Mouse (Mus musculus): Measurements from ENCODE around the gene Hpca.

The Hpca gene

DNA sequence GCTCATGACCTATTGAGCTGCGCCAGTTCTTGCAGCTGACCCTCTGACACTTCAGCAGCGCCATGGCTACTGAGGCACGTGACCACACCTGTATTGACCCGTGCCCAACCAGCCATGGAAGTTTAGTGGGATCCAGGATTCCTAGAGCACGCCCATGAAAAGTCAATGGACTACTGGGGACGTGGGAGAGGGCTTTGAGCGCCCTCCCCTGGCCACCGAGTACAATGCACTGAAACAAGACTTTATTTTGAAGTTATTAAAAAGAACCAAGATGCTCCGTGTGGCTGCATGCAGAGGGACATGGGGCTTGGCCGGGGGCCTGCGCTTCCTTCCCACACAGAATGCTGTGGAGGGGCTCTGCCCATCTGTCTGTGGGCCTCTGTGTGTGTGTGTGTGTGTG, 10.5 kb downstream of the Hpca start:
- DNase-seq (ENCODE audit: extremely low read depth, low read depth): no peak

DNA sequence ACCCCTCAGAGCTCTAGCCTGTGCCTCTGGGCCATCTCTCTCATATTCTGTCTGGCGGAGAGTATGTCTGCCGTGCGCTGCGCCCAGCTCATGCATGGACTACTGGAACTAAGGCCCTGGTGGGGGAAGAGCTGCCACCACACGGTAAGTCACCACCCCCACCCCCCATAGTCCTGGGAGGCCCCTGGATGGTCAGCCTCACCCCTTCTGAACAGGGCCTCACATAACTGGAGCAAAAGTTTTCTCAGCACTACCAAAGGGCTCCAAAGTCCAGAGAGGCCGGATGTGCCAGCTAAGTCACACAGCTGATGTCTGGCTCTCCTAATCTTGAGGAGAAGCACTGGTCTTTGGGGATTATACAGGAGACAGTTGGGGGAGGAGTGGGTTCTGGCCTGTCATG, 11.0 kb downstream of the Hpca start:
- no peak for DNase-seq (ENCODE audit: extremely low read depth, low read depth)

GRCm38 (mm10) chr4:129108624-129109023, 13.2 kb downstream of the Hpca start:
- DNase-seq (ENCODE audit: extremely low read depth, low read depth): no peak

DNA sequence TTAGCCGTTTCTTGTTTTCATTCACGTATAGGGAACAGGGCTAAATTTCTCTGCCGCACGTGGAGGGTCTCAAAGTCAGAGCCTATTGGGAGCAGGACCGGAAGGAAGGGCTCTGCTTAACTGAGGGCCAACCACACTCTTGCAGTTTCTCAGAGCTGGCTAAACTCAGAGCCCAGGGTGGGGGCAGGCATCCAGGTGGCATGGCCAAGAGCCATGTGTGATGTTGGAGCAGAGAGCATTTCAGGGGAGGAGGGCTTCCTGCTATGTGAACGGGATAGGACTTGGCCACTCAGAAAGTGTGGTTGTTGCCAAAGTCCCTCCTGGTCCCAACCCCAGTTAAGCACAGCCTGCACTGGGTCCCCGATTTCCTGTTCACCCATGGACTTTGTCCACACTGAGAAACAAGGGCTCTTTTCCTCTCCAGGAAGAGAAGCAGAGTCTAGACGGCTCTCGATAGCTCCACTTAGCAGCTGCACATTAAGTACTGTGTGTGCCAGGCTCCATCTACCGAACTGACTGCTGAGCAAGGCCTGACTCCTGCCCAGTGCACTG, 14.4 kb downstream of the Hpca start:
- DNase-seq (ENCODE audit: extremely low read depth, low read depth): no peak

DNA sequence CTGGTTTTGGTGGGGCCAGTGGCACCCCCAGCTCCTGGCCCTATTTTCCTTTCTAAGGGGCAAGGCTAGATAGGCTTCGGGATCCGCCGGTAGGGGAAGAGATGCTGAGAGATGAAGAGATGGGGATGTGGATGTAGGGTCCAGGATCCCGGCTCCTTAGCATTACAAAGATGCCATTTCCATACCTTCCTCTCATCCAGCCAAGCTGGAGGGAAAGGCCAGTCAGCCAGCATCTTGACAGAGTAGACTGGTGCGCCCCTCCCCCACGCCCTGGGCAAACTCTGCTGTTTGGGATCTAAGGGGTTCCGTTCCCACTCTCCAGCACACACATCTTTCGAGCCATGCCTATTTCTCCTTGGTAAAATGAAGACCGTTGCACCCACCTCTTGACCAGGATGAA, 15.8 kb downstream of the Hpca start:
- DNase-seq (ENCODE audit: extremely low read depth, low read depth): no peak

- DNase-seq (ENCODE audit: extremely low read depth, low read depth): no peak
Measured at GRCm38 (mm10) chr4:129105356-129105755, 16.5 kb downstream of the Hpca start, which contains the start of gene Tmem54. TSS of gene Tmem54 (plus strand) at chr4:129105548.

DNA sequence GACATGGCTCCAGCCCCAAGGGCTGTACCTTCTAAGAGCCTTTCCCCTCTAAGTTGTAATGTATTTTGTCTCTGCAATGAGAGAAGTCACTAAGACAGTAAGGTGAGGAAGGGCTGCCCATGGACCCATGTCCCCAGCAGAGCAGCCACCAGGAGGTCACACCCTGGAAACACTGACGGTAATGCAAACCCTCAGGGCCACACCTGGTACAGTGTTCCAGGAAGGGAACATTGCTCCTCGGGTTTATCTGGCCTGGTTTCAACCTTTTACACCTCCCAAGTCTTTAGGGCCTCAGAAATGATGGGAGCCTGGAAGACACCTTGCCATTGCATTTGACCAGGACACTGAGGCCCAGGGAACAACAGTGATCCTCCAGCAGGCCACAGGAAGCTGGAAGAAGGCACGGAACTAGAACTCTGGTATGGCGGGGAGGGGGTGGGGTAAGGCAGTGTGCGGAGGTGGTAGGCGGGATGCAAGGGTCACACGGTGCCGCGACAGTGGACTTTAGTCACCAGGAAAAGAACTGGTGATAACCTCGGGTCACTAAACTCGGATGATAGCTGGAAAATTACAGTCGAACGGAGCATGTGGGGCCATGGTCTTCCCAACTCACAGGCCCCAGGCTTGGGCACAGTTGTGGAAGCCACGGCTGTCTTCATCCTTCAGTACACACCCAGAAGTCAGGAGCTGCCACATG, 19.6 kb downstream of the Hpca start:
- no peak for DNase-seq (ENCODE audit: extremely low read depth, low read depth)

GRCm38 (mm10) chr4:129097006-129097405, 24.8 kb downstream of the Hpca start:
- DNase-seq (ENCODE audit: extremely low read depth, low read depth): no peak

GRCm38 (mm10) chr4:129095276-129095675, 26.6 kb downstream of the Hpca start:
- no peak for DNase-seq (ENCODE audit: extremely low read depth, low read depth)

- no peak for DNase-seq (ENCODE audit: extremely low read depth, low read depth)
Measured at GRCm38 (mm10) chr4:129087850-129088249, 34.0 kb downstream of the Hpca start.

DNA sequence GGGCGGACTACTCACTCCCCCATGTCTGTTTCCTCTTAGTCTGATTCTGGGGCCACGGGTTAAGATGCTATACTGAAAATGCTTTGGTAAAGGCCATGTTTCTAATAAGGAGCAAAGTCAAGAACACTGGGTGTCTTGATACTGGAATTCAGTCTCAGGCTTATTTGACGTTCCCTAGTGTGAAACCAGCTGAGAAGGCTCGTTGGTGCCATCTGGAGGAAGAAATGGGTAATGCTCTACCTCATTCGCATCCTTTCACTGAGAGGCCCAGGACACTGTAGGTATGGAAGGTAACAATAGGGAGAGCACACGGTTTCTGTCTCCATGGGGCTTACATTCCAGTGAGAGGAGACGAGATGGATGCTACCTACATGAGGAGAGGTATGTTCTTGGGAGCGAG, 35.8 kb downstream of the Hpca start:
- peak; percentile 43 for DNase-seq (ENCODE audit: extremely low read depth, low read depth)

DNA sequence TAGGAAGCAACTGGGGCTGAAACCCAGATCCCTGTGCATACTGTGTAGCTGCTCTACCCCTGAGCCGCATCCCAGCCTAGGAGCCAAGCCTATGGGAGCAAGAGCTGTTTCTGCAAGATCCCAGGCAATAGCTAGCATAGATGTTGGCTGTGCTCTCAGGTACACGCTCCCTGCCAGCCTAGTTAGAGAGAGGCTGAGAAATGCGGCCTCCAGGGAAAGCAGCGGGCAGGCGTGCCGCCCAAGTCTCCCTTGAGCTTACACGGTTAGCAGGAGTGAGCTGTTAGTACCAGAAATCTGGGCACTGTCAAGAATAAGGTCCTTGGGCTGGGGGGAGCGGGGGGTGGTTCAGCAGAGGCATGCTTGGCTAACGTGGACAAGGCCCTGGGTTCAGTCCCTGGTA, 36.9 kb downstream of the Hpca start:
- DNase-seq (ENCODE audit: extremely low read depth, low read depth): no peak

DNA sequence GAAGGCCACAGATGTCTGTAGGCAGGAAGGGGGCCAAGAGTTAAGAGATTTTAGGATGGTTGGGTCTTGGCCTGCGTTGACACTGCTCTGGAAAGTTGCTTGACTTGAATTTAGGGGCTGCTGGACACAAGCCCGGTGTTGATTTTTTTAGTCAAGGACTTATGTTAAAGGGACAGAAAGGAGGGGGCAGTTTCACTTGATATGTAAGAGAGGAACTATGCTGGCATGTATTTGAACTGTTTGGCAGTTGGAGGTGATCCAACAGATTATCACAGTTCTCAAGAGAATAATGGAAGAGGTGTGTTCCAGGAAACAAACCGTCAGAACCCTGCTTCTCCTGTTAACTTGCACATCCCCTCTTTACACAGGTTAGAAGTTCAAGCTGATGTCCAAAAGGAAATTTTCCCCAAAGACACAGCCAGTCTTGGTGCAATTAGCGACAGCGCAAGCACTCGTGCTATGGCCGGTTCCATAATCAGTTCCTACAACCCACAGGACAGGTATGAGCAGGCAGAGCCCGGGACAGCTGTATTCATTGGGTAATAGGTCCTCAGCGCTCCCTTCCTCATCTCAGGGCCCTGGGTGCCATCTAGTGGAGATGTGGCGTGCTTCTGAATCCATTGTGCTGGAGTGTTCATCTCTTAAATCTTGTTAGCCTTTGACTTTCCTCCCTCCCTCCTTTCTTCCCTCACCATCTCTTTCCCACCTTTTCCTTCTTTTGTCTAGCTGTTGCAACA, 39.3 kb downstream of the Hpca start:
- no peak for DNase-seq (ENCODE audit: extremely low read depth, low read depth)

DNA sequence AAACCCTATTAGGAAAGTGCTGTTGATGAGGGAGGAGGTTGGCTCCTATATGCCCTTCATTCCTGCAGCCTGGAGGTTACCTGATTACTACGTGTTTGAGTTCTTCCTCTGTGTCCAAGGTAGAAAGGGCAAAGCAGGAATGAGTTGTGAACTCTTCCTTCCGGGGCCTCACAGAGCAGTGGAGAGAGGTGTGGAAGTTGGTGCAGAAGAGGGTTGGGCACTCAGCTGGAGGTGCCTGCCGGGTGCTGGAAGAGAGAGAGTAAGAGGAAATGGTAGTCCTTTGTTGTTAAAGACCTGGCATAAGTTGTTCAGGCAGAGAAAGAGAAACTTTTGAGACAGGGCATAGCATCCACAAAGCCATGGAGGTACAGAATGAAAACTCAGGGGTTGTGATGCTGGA, 39.9 kb downstream of the Hpca start:
- no peak for DNase-seq (ENCODE audit: extremely low read depth, low read depth)

DNA sequence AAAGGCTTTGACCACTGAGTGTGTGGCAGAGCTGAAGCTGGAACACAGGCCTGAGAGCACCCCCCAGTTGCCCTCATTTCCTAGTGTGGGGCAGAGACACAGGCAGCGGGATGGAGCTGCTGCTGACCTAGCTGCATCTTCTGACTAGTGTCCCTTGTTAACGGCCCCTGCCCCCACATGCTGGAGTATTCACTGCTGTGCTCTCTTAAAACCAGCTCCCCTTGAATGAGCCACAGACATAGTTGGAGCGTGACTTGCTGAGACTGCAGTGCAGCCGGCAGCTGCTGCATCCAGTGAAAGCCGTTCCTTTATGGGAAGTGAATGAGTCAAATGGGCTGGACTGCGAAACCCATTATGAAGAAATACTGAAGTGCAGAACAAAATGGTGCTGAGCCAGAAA, 40.3 kb downstream of the Hpca start:
- no peak for DNase-seq (ENCODE audit: extremely low read depth, low read depth)

GRCm38 (mm10) chr4:129081041-129081440, 40.8 kb downstream of the Hpca start:
- no peak for DNase-seq (ENCODE audit: extremely low read depth, low read depth)

- DNase-seq (ENCODE audit: extremely low read depth, low read depth): no peak
Measured at GRCm38 (mm10) chr4:129079126-129079525, 42.7 kb downstream of the Hpca start.

- no peak for DNase-seq (ENCODE audit: extremely low read depth, low read depth)
Measured at GRCm38 (mm10) chr4:129068848-129069247, 53.0 kb downstream of the Hpca start.

GRCm38 (mm10) chr4:129067638-129068415, 54.0 kb downstream of the Hpca start:
- no peak for DNase-seq (ENCODE audit: extremely low read depth, low read depth)

DNA sequence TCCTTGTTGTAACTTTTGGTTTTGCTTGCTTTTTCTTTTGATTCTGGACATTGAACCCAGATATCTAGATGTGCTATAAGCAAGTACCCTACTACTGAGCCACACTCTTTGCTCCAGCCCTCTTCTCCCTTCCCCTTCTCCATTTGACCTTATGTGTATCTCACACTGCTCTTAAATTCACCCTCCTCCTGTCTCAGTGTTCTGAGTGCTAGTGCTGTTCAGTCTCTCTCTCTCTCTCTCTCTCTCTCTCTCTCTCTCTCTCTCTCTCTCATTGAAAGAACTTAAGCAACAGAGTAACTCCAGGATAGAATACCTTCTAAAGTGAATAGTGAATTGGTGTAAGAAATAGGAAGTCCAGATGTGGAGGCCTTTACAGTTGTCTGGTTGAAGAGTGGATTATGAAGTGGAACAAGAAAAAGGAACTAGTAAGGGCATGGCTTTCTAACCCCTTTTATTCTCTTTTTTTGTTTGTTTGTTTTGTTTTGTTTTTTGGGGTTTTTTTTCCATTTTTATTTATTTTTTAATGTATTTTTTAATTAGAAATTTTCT, 56.1 kb downstream of the Hpca start:
- no peak for DNase-seq (ENCODE audit: extremely low read depth, low read depth)

GRCm38 (mm10) chr4:129062281-129063075, 59.4 kb downstream of the Hpca start:
- DNase-seq (ENCODE audit: extremely low read depth, low read depth): no peak

Data from MEL-GATA-1-ER (cell line).